Mouse (Mus musculus) limb, embryonic 15.5 days (tissue): ENCODE results near the gene Rffl. TPM values are rescaled to one million over a fixed set of nuclear protein-coding genes. Genes with fewer than 3 reads are reported as not detected.

ENCODE experiments used
- ATAC-seq: fragments of 200-750 bp; cut with Nextera tagmentation; 2 replicates; pipeline ENCODE4 v1.8.0; 2017; ENCODE audit warnings: low read depth, moderate TSS enrichment; ENCODE audit not compliant: insufficient number of reproducible peaks, low FRiP score, low TSS enrichment
- H3K27ac ChIP-seq: fragments of 300-500 bp; sonication (generic); 2 replicates; pipeline ENCODE4 v1.5.1; 2015; ENCODE audit warnings: moderate library complexity, mild to moderate bottlenecking, inconsistent platforms
- H3K27me3 ChIP-seq: fragments of 300-500 bp; sonication (generic); 2 replicates; pipeline ENCODE4 v1.6.1; 2015; ENCODE audit warnings: inconsistent platforms
- H3K36me3 ChIP-seq: fragments of 300-500 bp; sonication (generic); 2 replicates; pipeline ENCODE4 v1.6.1; 2015; ENCODE audit warnings: inconsistent platforms
- H3K4me1 ChIP-seq: fragments of 300-500 bp; sonication (generic); 2 replicates; pipeline ENCODE4 v1.6.1; 2015; ENCODE audit warnings: inconsistent platforms
- H3K4me2 ChIP-seq: fragments of 300-500 bp; sonication (generic); 2 replicates; pipeline ENCODE4 v1.6.1; 2015; ENCODE audit warnings: mild to moderate bottlenecking, inconsistent platforms
- H3K4me3 ChIP-seq: fragments of 300-500 bp; sonication (generic); 2 replicates; pipeline ENCODE4 v1.5.1; 2015; ENCODE audit warnings: mild to moderate bottlenecking, inconsistent platforms
- H3K9ac ChIP-seq: fragments of 300-500 bp; sonication (generic); 2 replicates; pipeline ENCODE4 v1.6.1; 2015; ENCODE audit warnings: inconsistent platforms
- H3K9me3 ChIP-seq: fragments of 300-500 bp; sonication (generic); 2 replicates; pipeline ENCODE4 v1.6.1; 2016; ENCODE audit warnings: inconsistent platforms
- WGBS: fragments of 180-500 bp; shearing (Covaris S2); methylation state at CpG from one replicate; pipeline ENCODE4 v1.1.7; 2015; 5-methylcytosine and 5-hydroxymethylcytosine counted together
- polyA plus RNA-seq: library from polyadenylated mRNA; unstranded; fragments of >200 nt; fragmentation: Nextera tagmentation; extraction: Ambion mirVana; gene quantifications from 2 replicates; pipeline ENCODE4 v1.2.1, GENCODE M21; 2015

Rffl gene
- polyA plus RNA-seq, 1 experiment from 2014 or later: 12.5 TPM

- no peaks in the 10 kb centered on the region for H3K9me3 ChIP-seq
- H3K4me2 ChIP-seq: peak overlapping the region; percentile 79
- peaks cover 8% of the 10 kb centered on the region for H3K4me1 ChIP-seq
- ATAC-seq: no peak
- H3K27ac ChIP-seq: no peak overlapping the region
- 64% methylated on average over 9 of the region's 9 CpGs for WGBS
- peak overlapping the region; percentile 92 for H3K4me3 ChIP-seq
- H3K27me3 ChIP-seq: no peaks in the 10 kb centered on the region
- no peak overlapping the region for H3K9ac ChIP-seq
- no peaks in the 10 kb centered on the region for H3K36me3 ChIP-seq
These were observed 1.4 kb downstream of the Rffl start for GRCm38 (mm10) chr11:82869506-82870172.

- Histone ChIP-seq H3K9ac (no peak overlapping the region), H3K27ac (no peak overlapping the region), H3K9me3 (no peaks in the 10 kb centered on the region), H3K4me2 (no peak overlapping the region), H3K4me3 (no peak overlapping the region), H3K4me1 (peaks cover 11% of the 10 kb centered on the region), H3K36me3 (no peaks in the 10 kb centered on the region), H3K27me3 (no peaks in the 10 kb centered on the region)
- no peak for ATAC-seq
- WGBS: 67% methylated on average over 5 of the region's 5 CpGs
These were observed 3.1 kb downstream of the Rffl start for GRCm38 (mm10) chr11:82867956-82868355.

GRCm38 (mm10) chr11:82866850-82867564, 4.0 kb downstream of the Rffl start:
- H3K27ac ChIP-seq: no peak overlapping the region
- H3K9ac ChIP-seq: no peak overlapping the region
- 40% methylated on average over 7 of the region's 7 CpGs for WGBS
- no peaks in the 10 kb centered on the region for H3K27me3 ChIP-seq
- no peaks in the 10 kb centered on the region for H3K36me3 ChIP-seq
- H3K9me3 ChIP-seq: no peaks in the 10 kb centered on the region
- no peak overlapping the region for H3K4me2 ChIP-seq
- no peak for ATAC-seq
- peaks cover 11% of the 10 kb centered on the region for H3K4me1 ChIP-seq
- no peak overlapping the region for H3K4me3 ChIP-seq

GRCm38 (mm10) chr11:82865957-82866356, 5.1 kb downstream of the Rffl start:
- H3K4me3 ChIP-seq: no peak overlapping the region
- no peaks in the 10 kb centered on the region for H3K27me3 ChIP-seq
- no peak overlapping the region for H3K9ac ChIP-seq
- no peak overlapping the region for H3K4me2 ChIP-seq
- no peak for ATAC-seq
- H3K27ac ChIP-seq: no peak overlapping the region
- H3K4me1 ChIP-seq: peaks cover 11% of the 10 kb centered on the region
- WGBS: 80% methylated on average over 10 of the region's 10 CpGs
- no peaks in the 10 kb centered on the region for H3K9me3 ChIP-seq
- H3K36me3 ChIP-seq: no peaks in the 10 kb centered on the region

GRCm38 (mm10) chr11:82863488-82863931, 7.5 kb downstream of the Rffl start:
- no peak for ATAC-seq
- Histone ChIP-seq H3K27ac (no peak overlapping the region), H3K4me1 (peaks cover 4% of the 10 kb centered on the region; the same call in 1 of the 2 replicates), H3K9me3 (no peaks in the 10 kb centered on the region), H3K36me3 (no peaks in the 10 kb centered on the region), H3K4me3 (no peak overlapping the region), H3K27me3 (no peaks in the 10 kb centered on the region), H3K9ac (no peak overlapping the region), H3K4me2 (no peak overlapping the region)
- 50% methylated on average over 4 of the region's 4 CpGs for WGBS

GRCm38 (mm10) chr11:82863059-82863458, 8.0 kb downstream of the Rffl start:
- WGBS: 65% methylated on average over 2 of the region's 2 CpGs
- H3K9ac ChIP-seq: no peak overlapping the region
- H3K4me3 ChIP-seq: no peak overlapping the region
- no peaks in the 10 kb centered on the region for H3K36me3 ChIP-seq
- no peaks in the 10 kb centered on the region for H3K27me3 ChIP-seq
- H3K9me3 ChIP-seq: no peaks in the 10 kb centered on the region
- no peak overlapping the region for H3K27ac ChIP-seq
- peaks cover 4% of the 10 kb centered on the region; the same call in 1 of the 2 replicates for H3K4me1 ChIP-seq
- no peak for ATAC-seq
- H3K4me2 ChIP-seq: no peak overlapping the region

- 60% methylated on average over 9 of the region's 9 CpGs for WGBS
- ATAC-seq: no peak
- Histone ChIP-seq H3K36me3 (no peaks in the 10 kb centered on the region), H3K4me1 (peaks cover 4% of the 10 kb centered on the region; the same call in 1 of the 2 replicates), H3K27ac (no peak overlapping the region), H3K9ac (no peak overlapping the region), H3K27me3 (no peaks in the 10 kb centered on the region), H3K4me3 (no peak overlapping the region), H3K4me2 (no peak overlapping the region), H3K9me3 (no peaks in the 10 kb centered on the region)
These were observed 8.4 kb downstream of the Rffl start for GRCm38 (mm10) chr11:82862638-82863037.

- no peak overlapping the region for H3K4me2 ChIP-seq
- WGBS: 60% methylated on average over 8 of the region's 8 CpGs
- no peaks in the 10 kb centered on the region for H3K27me3 ChIP-seq
- H3K4me3 ChIP-seq: no peak overlapping the region
- H3K4me1 ChIP-seq: peaks cover 4% of the 10 kb centered on the region; the same call in 1 of the 2 replicates
- H3K9ac ChIP-seq: no peak overlapping the region
- no peaks in the 10 kb centered on the region for H3K9me3 ChIP-seq
- H3K36me3 ChIP-seq: no peaks in the 10 kb centered on the region
- ATAC-seq: no peak
- H3K27ac ChIP-seq: no peak overlapping the region
These were observed 9.5 kb downstream of the Rffl start for GRCm38 (mm10) chr11:82861558-82861957.

GRCm38 (mm10) chr11:82860759-82861158, 10.3 kb downstream of the Rffl start:
- Histone ChIP-seq H3K4me3 (no peak overlapping the region), H3K27me3 (no peaks in the 10 kb centered on the region), H3K9me3 (no peaks in the 10 kb centered on the region), H3K36me3 (no peaks in the 10 kb centered on the region), H3K27ac (no peak overlapping the region), H3K4me2 (no peak overlapping the region), H3K9ac (no peak overlapping the region), H3K4me1 (peaks cover 4% of the 10 kb centered on the region; the same call in 1 of the 2 replicates)
- ATAC-seq: no peak
- 78% methylated on average over 6 of the region's 6 CpGs for WGBS

- H3K4me3 ChIP-seq: no peak overlapping the region
- H3K9me3 ChIP-seq: no peaks in the 10 kb centered on the region
- ATAC-seq: no peak
- no peak overlapping the region for H3K4me2 ChIP-seq
- no peak overlapping the region for H3K9ac ChIP-seq
- no peaks in the 10 kb centered on the region for H3K4me1 ChIP-seq
- 78% methylated on average over 13 of the region's 13 CpGs for WGBS
- H3K27ac ChIP-seq: no peak overlapping the region
- no peaks in the 10 kb centered on the region for H3K36me3 ChIP-seq
- no peaks in the 10 kb centered on the region for H3K27me3 ChIP-seq
These were observed 13.6 kb downstream of the Rffl start for GRCm38 (mm10) chr11:82857307-82857848.

- Histone ChIP-seq H3K4me1 (no peaks in the 10 kb centered on the region), H3K4me2 (no peak overlapping the region), H3K27ac (no peak overlapping the region), H3K27me3 (no peaks in the 10 kb centered on the region), H3K36me3 (no peaks in the 10 kb centered on the region), H3K9me3 (no peaks in the 10 kb centered on the region), H3K9ac (no peak overlapping the region), H3K4me3 (no peak overlapping the region)
- 63% methylated on average over 10 of the region's 10 CpGs for WGBS
- no peak for ATAC-seq
These were observed 15.0 kb downstream of the Rffl start for GRCm38 (mm10) chr11:82856032-82856431.

GRCm38 (mm10) chr11:82855327-82855973, 15.6 kb downstream of the Rffl start:
- Histone ChIP-seq H3K4me3 (no peak overlapping the region), H3K4me2 (no peak overlapping the region), H3K36me3 (no peaks in the 10 kb centered on the region), H3K9me3 (no peaks in the 10 kb centered on the region), H3K4me1 (0 out of 2 replicates have a peak, but pooled peaks cover 3% of the 10 kb centered on the region), H3K27me3 (no peaks in the 10 kb centered on the region), H3K9ac (no peak overlapping the region), H3K27ac (no peak overlapping the region)
- 78% methylated on average over 9 of the region's 9 CpGs for WGBS
- no peak for ATAC-seq
